Mouse (Mus musculus) heart, embryonic 16.5 days (tissue): ENCODE data around the gene Zfp30. TPM values are rescaled to one million over a fixed set of nuclear protein-coding genes. Genes with fewer than 3 reads are reported as not detected.

ENCODE experiments used
- microRNA counts: library from miRNA; unstranded; fragments of <30 nt; microRNA quantifications from one replicate; lab custom pipeline; 2016
- microRNA-seq: library from miRNA; unstranded; fragments of <30 nt; microRNA quantifications from one replicate; pipeline ENCODE4, GENCODE M21; 2017
- polyA plus RNA-seq: library from polyadenylated mRNA; unstranded; fragments of >200 nt; fragmentation: Nextera tagmentation; extraction: Ambion mirVana; gene quantifications from 2 replicates; pipeline ENCODE4 v1.2.1, GENCODE M21; 2015

Zfp30 gene
- polyA plus RNA-seq, 1 experiment from 2014 or later: 6.2 TPM

MicroRNAs within 50 kb of the gene (microRNA counts, 519-probe panel; counts per million panel counts)
- 2,239 counts per million, percentile 39 among the panel's probes with 10 or more counts for microRNA mmu-miR-1964 (lab: Ali Mortazavi, UCI)

Small RNAs within 50 kb of the gene (microRNA-seq; reads per million reads assigned to microRNA genes)
- gene Mir1964: 2.0 reads per million, percentile 4 among the genes with 10 or more reads in this experiment

Other genes starting within 250 kb of the Zfp30 start
- gene Catsperg2, start 57.0 kb upstream of the Zfp30 start, polyA plus RNA-seq: not detected in 2 replicates
- 8.9 and 9.8 TPM in 2 replicates for gene Zfp84, start 15.4 kb upstream of the Zfp30 start, polyA plus RNA-seq
- gene Zfp790, start 32.1 kb downstream of the Zfp30 start, polyA plus RNA-seq: 12.6 and 12.9 TPM in 2 replicates
- gene Zfp940, start 69.7 kb downstream of the Zfp30 start, polyA plus RNA-seq: 1.5 TPM in 2 replicates
- 4.2 and 5.4 TPM in 2 replicates for gene Zfp420, start 76.0 kb downstream of the Zfp30 start, polyA plus RNA-seq
- 8.5 and 9.6 TPM in 2 replicates for gene Zfp27, start 122.6 kb downstream of the Zfp30 start, polyA plus RNA-seq
- gene Zfp383, start 124.2 kb downstream of the Zfp30 start, polyA plus RNA-seq: 3.0 and 3.2 TPM in 2 replicates
- 8.2 and 8.3 TPM in 2 replicates for gene Zfp74, start 170.1 kb downstream of the Zfp30 start, polyA plus RNA-seq
- 16.0 and 18.4 TPM in 2 replicates for gene Zfp568, start 200.0 kb downstream of the Zfp30 start, polyA plus RNA-seq